Mouse (Mus musculus): ENCODE data around the gene Porcn.

The Porcn gene

DNA sequence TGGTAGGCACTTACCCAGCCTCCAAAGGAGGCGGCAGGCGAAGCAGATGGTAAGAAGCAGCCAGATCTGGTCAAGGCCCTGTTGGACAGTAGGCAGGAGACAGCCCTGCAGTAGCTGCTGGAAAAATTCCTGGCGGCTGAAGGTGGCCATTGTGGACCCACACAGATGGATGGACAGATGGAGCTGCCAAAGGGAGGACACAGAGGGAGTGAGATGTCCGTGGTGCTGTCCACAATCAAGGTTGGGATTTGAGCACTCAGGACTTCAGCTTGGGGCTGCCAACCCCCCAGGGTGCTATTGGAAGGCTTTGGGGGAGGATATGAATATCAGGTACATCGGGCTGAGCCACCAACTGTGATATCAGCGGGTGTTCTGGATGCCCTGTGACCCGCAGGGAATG lies 774 bp downstream of the Porcn start:
- no peak for DNase-seq

- no peak for DNase-seq
Measured at GRCm38 (mm10) chrX:8205088-8205487, 1.2 kb downstream of the Porcn start.

- no peak for DNase-seq
Measured at GRCm38 (mm10) chrX:8204076-8204475, 2.2 kb downstream of the Porcn start.

DNA sequence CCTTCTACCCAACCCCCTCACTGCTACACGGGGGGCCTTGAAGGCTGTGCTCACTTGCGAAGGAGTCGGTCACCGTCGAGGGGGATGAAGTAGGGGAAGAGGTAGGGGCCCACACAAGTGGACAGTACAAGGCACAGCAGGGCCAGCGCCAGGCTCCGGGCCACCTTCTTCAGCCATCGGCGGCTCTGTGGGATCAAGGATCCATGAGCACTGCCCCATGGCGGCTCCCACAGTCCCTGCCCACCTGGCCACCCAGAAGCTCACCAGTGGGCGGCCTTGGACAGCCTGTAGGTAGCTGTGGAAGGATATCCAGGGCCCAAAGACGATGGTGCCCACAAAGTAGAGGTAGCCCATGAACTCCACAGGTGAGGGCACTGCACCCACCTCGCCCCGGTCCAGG lies 3.2 kb downstream of the Porcn start:
- no peak for DNase-seq

DNA sequence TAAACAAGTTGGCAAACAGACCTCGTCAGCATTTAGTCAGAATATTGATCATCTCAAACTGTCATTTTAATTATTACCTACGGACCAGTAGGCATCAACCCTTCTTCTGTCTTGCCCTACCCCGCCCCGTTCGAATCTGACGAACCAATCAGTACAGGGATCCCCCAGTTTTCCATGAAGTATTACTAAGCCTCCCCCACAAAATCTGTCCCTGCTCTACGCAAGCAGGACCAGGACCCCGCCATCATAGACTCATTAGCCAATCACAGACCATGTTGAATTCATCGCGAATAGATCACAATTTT lies 13.0 kb downstream of the Porcn start, which contains the start of gene Ebp:
Ebp (minus strand) TSS at position 94 of the 305 bp plus-strand sequence.
- no peak for DNase-seq

GRCm38 (mm10) chrX:8192640-8193418 lies 13.5 kb downstream of the Porcn start:
- peak; percentile 86 for DNase-seq

DNA sequence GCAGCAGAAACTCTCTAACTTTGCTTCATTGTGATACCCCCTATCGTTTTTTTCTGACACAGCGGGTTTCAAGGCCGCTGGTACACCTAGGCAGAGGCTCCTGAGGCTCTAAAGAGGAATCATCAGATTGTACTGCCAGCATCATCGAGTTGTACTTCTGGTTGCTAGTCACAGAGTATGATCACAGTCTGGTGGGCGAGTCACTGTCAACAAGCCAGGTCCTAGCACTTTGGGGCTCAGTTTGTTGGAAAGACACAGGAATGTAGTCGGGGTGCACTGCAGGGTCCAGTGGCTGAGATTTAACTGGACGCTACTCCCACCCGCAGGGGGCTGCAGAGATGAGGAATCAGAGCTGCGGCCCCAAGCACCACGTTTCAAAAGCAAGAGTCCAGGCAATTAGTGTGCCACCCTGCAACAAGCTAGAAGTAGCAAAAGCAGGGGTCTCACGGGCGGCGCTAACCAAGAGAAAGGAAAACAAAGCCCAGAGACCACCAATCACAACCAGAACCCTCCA lies 14.1 kb downstream of the Porcn start:
- DNase-seq, result peak; percentile 4

- DNase-seq, result peak; percentile 6
Measured at GRCm38 (mm10) chrX:8182871-8183540, 23.3 kb downstream of the Porcn start.

DNA sequence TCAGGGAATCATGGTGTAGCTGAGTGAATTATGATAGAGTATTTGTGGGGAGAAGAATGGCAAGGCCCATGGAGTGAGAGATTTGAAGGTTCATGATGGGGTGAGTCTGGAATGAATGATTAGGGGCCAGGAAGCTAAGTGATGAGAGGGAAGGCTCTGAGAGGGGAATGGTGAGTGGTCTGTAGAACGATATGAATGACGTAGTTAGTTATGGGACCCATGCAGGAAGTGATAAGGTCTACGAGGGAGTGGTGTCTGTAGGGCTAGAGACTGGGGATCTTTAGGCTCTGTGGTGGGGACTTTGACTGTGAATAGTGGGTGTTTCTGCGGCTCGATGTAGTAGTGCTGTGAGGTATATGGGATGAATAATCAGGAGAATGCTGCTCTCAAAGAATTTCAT lies 26.7 kb downstream of the Porcn start:
- no peak for DNase-seq

GRCm38 (mm10) chrX:8178871-8179270 lies 27.5 kb downstream of the Porcn start:
- no peak for DNase-seq

DNA sequence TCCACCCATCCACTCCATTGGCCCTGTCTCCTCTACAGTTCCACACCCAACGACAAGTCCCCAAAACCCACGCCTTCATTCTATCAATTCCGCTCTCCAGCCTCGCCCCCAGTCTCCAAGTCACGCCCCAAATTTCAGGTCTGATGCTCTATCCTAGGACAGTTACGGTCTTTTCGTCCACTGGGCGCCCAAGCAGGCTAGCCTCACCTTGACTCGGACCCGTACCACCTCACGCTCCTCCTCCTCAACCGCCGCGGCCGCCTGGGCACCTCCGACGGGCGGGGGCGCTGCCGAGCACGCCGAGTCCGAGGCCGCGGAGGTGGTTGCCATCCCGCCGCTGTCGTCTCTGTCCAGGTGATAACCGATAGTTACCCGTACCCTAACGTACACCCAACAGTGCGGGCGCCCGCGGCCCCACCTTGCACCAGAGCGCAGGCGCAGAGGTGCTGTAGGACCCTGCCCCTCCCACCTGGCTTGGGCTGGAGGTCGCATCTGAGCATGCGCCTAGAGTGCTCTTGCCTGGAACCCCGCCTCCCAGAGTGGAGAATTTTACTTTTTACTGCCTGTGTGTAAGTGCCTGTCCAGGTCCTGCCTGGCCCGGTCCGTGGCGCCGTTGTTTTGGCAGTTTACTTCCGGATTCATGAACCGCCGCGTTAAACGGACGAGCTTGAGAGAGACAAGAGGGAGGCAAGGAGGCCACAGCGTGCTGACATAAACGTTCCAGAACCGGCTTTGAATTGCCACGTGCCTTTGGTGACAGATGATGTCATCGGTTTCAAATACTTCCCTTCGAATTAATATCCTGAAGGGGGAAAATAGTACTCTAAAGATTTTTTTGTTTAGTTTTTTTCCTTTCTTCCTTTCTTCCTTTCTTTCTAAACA lies 30.6 kb downstream of the Porcn start, which contains the start of gene Tbc1d25:
Tbc1d25 (minus strand) TSS at position 678 of the 882 bp plus-strand sequence.
- peak; percentile 93 for DNase-seq

- no peak for DNase-seq
Measured at GRCm38 (mm10) chrX:8175169-8175503, 31.2 kb downstream of the Porcn start.

DNA sequence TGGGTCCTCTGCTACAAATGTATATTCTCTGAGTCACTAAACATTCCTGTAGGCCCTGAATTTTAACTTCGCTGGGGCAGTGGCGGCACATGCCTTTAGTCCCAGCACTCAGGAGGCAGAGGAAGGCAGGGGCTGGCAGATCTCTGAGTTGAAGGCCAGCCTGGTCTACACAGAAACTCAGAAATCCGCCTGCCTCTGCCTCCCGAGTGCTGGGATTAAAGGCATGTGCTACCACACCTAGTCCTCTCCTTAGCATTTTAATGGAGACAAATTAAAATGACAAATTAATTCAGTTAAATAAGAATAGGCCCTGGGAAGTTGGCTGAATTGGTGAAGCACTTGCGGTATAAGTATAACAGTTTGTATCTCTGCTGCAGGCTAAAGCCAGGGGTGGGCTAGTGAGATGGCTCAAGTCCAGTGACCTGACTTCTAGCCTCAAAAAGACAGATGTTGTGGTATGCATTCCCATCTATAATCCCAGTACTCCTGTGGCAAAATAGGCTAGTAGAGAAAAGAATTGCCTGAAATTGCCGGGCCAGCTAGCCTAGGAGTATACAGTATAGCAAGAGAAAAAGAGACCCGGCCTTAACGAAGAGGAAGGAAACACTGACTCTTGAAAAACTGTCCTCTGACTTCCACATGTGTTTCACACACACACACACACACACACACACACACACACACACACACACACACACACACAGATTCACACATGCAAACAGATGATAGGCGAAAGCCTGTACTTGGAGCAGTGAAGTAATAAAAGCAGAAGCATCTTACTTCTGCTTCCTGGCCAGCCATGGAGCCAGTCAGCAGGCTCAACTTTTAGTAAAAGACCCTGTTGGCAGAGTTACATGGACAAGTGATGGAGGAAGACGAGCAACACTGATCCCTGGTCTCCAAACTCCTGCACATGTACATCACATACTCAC lies 38.3 kb downstream of the Porcn start:
- no peak for DNase-seq

DNA sequence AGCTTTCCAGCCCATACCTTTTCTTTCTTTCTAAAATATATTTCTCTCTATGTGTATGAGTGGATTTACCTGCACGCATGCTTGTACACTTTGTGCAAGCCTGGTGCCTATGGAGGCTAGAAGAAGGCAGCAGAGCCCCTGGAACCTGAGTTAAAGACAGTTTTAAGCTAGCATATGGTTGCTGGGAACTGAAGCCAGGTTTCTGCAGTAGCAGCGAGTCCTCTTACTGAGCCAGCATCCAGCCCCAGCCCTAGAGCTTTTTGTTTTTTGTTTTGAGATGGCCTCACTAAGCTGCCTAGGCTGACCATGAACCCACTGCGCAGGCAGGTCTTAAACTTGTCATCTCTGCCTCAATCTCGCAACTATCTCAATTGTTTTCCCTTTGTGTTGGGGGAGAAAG lies 41.9 kb downstream of the Porcn start:
- DNase-seq, result no peak

DNA sequence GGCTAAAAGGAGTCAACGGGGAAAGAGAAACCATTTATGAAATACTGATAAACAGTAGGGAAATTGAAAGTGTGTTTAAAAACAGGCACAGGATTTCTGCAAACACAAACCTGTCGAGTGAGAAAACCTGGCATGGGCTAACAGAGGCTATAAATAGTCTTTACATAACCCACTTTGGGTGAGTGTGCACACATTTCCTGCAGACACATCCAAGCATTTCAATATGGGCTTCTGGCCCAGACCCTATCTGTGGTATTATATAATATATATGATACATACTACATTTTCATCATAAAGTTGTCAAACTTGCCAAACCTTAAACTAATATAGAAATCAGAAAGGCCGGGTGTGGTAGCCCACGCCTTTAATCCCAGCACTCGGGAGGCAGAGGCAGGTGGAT lies 43.2 kb downstream of the Porcn start:
- no peak for DNase-seq

DNA sequence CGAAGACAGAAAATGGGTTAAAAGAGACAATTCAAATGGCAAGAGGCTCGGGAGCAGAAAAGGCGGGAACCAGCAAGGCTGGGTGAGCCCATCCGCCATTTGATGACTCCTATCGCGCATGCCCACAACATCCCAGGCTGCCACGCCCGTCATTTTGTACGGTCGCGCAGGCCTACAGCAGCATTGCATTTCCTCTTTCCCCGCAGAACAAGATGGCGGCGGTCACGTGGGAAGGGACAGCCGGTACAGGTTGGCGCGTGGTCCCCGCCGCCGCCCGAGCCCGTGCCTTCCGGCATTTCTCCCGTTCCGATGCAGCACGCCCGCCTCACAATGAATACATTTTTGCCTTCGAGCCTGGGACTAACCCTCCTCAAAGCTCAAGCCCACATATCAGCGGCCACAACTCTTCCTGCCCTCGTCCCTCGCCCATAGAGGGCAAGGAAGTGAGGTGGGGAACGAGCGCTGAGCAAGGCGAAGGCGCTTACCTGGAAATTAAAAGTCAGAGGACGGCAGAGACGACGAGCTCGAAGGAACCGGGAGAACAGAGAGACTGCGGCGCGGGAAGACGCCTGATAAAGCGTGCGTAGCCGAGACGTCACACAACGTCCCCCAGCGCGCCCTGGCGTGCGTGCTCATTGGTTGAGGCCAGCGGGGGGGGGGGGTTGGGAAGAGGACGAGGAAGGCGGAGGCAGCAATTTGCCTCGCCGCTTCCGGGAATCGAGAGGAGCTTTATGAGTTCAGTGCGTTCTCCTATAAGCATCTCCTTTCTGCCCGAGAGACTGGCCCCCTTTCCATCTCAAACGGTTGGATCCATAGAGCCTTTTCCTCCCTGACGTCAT lies 61.0 kb downstream of the Porcn start, which contains the start of gene Rbm3:
Rbm3 (minus strand) TSS at position 728 of the 839 bp plus-strand sequence.
- DNase-seq, result peak; percentile 90
